Mouse (Mus musculus) MEL (cell line): Measurements from ENCODE around the gene Dhodh. TPM values are rescaled to one million over a fixed set of nuclear protein-coding genes. Genes with fewer than 3 reads are reported as not detected.

Experiments
- DNase-seq: peaks from one replicate; pipeline ENCODE4 v3.0.0; 2011; ENCODE audit warnings: low read depth, low spot score
- H3K27ac ChIP-seq: 2 replicates; pipeline ENCODE4 v1.5.1; 2012; ENCODE audit warnings: low read depth, mild to moderate bottlenecking, control low read depth, low read length, moderate library complexity; ENCODE audit not compliant: control insufficient read depth
- H3K27me3 ChIP-seq, 2 experiments: fragments of 150-350 bp in 1 of 2; sonication (generic) in 1 of 2; 2 replicates each; pipeline ENCODE4 v1.6.1; 2012; ENCODE audit warnings: low read length in 2 of 2, mild to moderate bottlenecking in 2 of 2, improper control_type of control experiment in 1 of 2, moderate library complexity in 1 of 2; ENCODE audit not compliant: insufficient read depth in 2 of 2, control insufficient read depth in 1 of 2
- H3K36me3 ChIP-seq, 2 experiments: 2 replicates each; pipeline ENCODE4 v1.6.1; 2012 to 2014; ENCODE audit warnings: low read length in 2 of 2, improper control_type of control experiment in 1 of 2, inconsistent platforms in 1 of 2, mild to moderate bottlenecking in 1 of 2; ENCODE audit not compliant: insufficient read depth in 2 of 2, control insufficient read depth in 1 of 2
- H3K4me1 ChIP-seq, 2 experiments: fragments of 150-350 bp in 1 of 2; sonication (generic) in 1 of 2; 2 replicates each; pipeline ENCODE4 v1.6.1; 2012; ENCODE audit warnings: low read length in 2 of 2, improper control_type of control experiment in 1 of 2, mild to moderate bottlenecking in 1 of 2; ENCODE audit not compliant: insufficient read depth in 2 of 2, control insufficient read depth in 1 of 2
- H3K4me3 ChIP-seq, 2 experiments: fragments of 150-350 bp in 1 of 2; sonication (generic) in 1 of 2; 2 replicates each; pipeline ENCODE4 v1.5.1; 2012; ENCODE audit warnings: low read depth in 2 of 2, low read length in 2 of 2, mild to moderate bottlenecking in 2 of 2, moderate library complexity in 2 of 2, control low read depth in 1 of 2, improper control_type of control experiment in 1 of 2; ENCODE audit not compliant: control insufficient read depth in 1 of 2, insufficient read depth in 1 of 2
- H3K79me2 ChIP-seq: 2 replicates; pipeline ENCODE4 v1.6.1; 2012; ENCODE audit warnings: mild to moderate bottlenecking, low read length, moderate library complexity; ENCODE audit not compliant: control insufficient read depth, poor library complexity, insufficient read depth
- H3K9ac ChIP-seq: 2 replicates; pipeline ENCODE4 v1.6.1; 2012; ENCODE audit warnings: low read depth, mild to moderate bottlenecking, control low read depth, low read length, moderate library complexity; ENCODE audit not compliant: control insufficient read depth, poor library complexity, severe bottlenecking
- H3K9me3 ChIP-seq: fragments of 150-350 bp; sonication (generic); replicated peaks from 2 replicates; pipeline ENCODE4 v1.6.1; 2012; ENCODE audit warnings: mild to moderate bottlenecking, low read length, improper control_type of control experiment, moderate library complexity; ENCODE audit not compliant: insufficient read depth
- BHLHE40 ChIP-seq: IDR thresholded peaks from 2 replicates; pipeline ENCODE4 v1.6.1; 2012; ENCODE audit warnings: low read depth, mild to moderate bottlenecking, inconsistent platforms, low read length, improper control_type of control experiment, borderline replicate concordance
- CHD1 ChIP-seq: IDR thresholded peaks from 2 replicates; pipeline ENCODE4 v1.6.1; 2012; ENCODE audit warnings: low read depth, mild to moderate bottlenecking, inconsistent platforms, low read length, improper control_type of control experiment
- CHD2 ChIP-seq: IDR thresholded peaks from 2 replicates; pipeline ENCODE4 v1.6.1; 2011; ENCODE audit warnings: low read length, improper control_type of control experiment
- E2F4 ChIP-seq: IDR thresholded peaks from 2 replicates; pipeline ENCODE4 v1.6.1; 2011; ENCODE audit warnings: low read depth, low read length, improper control_type of control experiment, borderline replicate concordance
- ELF1 ChIP-seq: IDR thresholded peaks from 2 replicates; pipeline ENCODE4 v1.6.1; 2014; ENCODE audit warnings: low read depth, mild to moderate bottlenecking, inconsistent platforms, low read length, improper control_type of control experiment, moderate library complexity
- ETS1 ChIP-seq: IDR thresholded peaks from 2 replicates; pipeline ENCODE4 v1.6.1; 2012; ENCODE audit warnings: low read depth, mild to moderate bottlenecking, inconsistent platforms, low read length, improper control_type of control experiment, moderate library complexity
- GABPA ChIP-seq: IDR thresholded peaks from 2 replicates; pipeline ENCODE4 v1.6.1; 2012; ENCODE audit warnings: low read depth, mild to moderate bottlenecking, inconsistent platforms, low read length, improper control_type of control experiment, moderate library complexity
- GATA1 ChIP-seq: IDR thresholded peaks from 2 replicates; pipeline ENCODE4 v1.6.1; 2011; ENCODE audit warnings: low read depth, low read length, improper control_type of control experiment
- KAT2A ChIP-seq: conservative IDR thresholded peaks from 2 replicates; pipeline ENCODE4 v1.6.1; 2012; ENCODE audit warnings: low read depth, low read length, improper control_type of control experiment, inconsistent platforms
- MAFK ChIP-seq: IDR thresholded peaks from 2 replicates; pipeline ENCODE4 v1.6.1; 2011; ENCODE audit warnings: low read depth, mild to moderate bottlenecking, low read length, improper control_type of control experiment, borderline replicate concordance
- MAX ChIP-seq: IDR thresholded peaks from 2 replicates; pipeline ENCODE4 v1.6.1; 2011; ENCODE audit warnings: low read length, improper control_type of control experiment
- MAZ ChIP-seq: IDR thresholded peaks from 2 replicates; pipeline ENCODE4 v1.6.1; 2012; ENCODE audit warnings: low read depth, mild to moderate bottlenecking, inconsistent platforms, low read length, improper control_type of control experiment
- MEF2A ChIP-seq: IDR thresholded peaks from 2 replicates; pipeline ENCODE4 v1.6.1; 2014; ENCODE audit warnings: low read depth, mild to moderate bottlenecking, inconsistent platforms, low read length, improper control_type of control experiment; ENCODE audit not compliant: poor library complexity, insufficient replicate concordance, severe bottlenecking; ENCODE audit errors: extremely low read depth
- NELFE ChIP-seq: IDR thresholded peaks from 2 replicates; pipeline ENCODE4 v1.6.1; 2011; ENCODE audit warnings: low read depth, low read length, improper control_type of control experiment
- SMC3 ChIP-seq: IDR thresholded peaks from 2 replicates; pipeline ENCODE4 v1.6.1; 2011; ENCODE audit warnings: low read depth, low read length, improper control_type of control experiment
- UBTF ChIP-seq: IDR thresholded peaks from 2 replicates; pipeline ENCODE4 v1.6.1; 2012; ENCODE audit warnings: low read depth, mild to moderate bottlenecking, inconsistent platforms, low read length, improper control_type of control experiment, moderate library complexity, borderline replicate concordance; ENCODE audit not compliant: insufficient read depth
- USF1 ChIP-seq: IDR thresholded peaks from 2 replicates; pipeline ENCODE4 v1.6.1; 2014; ENCODE audit warnings: low read depth, mild to moderate bottlenecking, inconsistent platforms, low read length, improper control_type of control experiment, moderate library complexity
- polyA plus RNA-seq, 2 experiments: library from polyadenylated mRNA; stranded (reverse) in 1 of 2; unstranded in 1 of 2; fragments of >175 nt in 1 of 2; fragments of >200 nt in 1 of 2; gene quantifications; 2 replicates each; pipeline versions ENCODE4 v1.2.1 to v1.2.4; 2012; ENCODE audit warnings: low replicate concordance in 2 of 2, low read depth in 1 of 2; ENCODE audit not compliant: insufficient read length in 2 of 2, insufficient read depth in 1 of 2, missing spikeins in 1 of 2
- total RNA-seq: library from RNA; depleted of rRNA; stranded (reverse); fragments of 300-350 nt; gene quantifications from 2 replicates; pipeline ENCODE4 v1.2.3, GENCODE M21; 2012

Dhodh gene
- total and polyA plus RNA-seq, 3 experiments: 28.3 to 52.5 TPM; not detected in 1

DNA sequence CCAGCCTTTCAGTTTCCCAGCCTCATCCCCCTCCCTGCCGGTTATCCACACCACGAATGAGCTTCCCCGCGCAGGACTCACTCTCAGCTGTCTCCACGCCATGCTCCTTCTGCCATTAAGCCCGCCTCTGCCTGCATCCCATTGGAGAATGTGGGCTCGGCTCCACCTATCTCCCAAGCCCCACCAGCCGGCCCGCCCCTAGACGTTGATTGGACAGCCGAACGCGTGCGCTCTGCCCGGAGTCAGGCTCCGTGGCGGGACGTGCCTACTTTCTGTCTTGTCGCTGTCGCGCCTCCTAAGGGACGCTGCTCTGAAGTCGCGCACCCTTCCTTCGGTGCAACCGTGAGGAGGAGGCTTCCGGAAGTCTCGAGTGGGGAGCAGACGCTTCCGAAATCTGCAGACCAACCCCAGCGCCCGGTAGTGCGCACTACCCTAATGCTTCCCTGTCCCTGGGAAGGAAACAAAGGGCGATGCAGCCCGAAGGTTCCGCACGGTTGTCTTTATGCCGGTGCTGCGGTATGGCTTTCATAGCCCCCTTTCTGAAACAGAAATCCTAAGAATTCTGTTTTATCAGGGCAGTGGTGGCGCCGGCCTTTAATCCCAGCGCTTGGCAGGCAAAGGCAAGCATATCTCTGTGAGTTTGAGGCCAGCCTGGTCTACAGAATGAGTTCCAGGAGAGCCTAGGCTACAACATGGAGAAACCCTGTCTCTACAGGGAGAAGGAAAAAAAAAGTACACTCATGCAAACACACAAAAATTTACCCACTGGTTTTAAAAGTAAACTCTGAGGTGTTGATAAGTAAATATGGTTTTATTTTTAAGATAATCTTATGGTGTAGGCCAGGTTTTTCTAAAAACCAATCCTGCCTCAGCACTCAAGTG, at the start of gene Dhodh (continued):
- TF ChIP-seq UBTF (no peak), KAT2A (peak; percentile 50; the same call in 1 of the 2 replicates)

- H3K79me2 ChIP-seq: no peaks in the 10 kb centered on the region
- no peak overlapping the region for H3K9ac ChIP-seq
- no peak for TF ChIP-seq MAZ
- no peaks in the 10 kb centered on the region for H3K36me3 ChIP-seq
- no peak overlapping the region for H3K4me3 ChIP-seq
- no peaks in the 10 kb centered on the region for H3K9me3 ChIP-seq
- DNase-seq: no peak
- H3K27ac ChIP-seq: no peak overlapping the region
- H3K27me3 ChIP-seq: no peaks in the 10 kb centered on the region
- H3K4me1 ChIP-seq: no peaks in the 10 kb centered on the region
Measured at GRCm38 (mm10) chr8:109656860-109657259, 48.4 kb upstream of the Dhodh start.

- DNase-seq: no peak
- H3K27ac ChIP-seq: no peak overlapping the region
- H3K9me3 ChIP-seq: no peaks in the 10 kb centered on the region
- H3K79me2 ChIP-seq: no peaks in the 10 kb centered on the region
- no peak overlapping the region for H3K9ac ChIP-seq
- no peaks in the 10 kb centered on the region for H3K4me1 ChIP-seq
- no peak for TF ChIP-seq SMC3
- TF ChIP-seq MAX: no peak
- TF ChIP-seq NELFE: no peak
- no peak for TF ChIP-seq GATA1
- TF ChIP-seq MAZ: no peak
- TF ChIP-seq BHLHE40: no peak
- no peak for TF ChIP-seq GABPA
- TF ChIP-seq ETS1: no peak
- TF ChIP-seq MAFK: no peak
- TF ChIP-seq CHD1: no peak
- TF ChIP-seq CHD2: no peak
- no peak for TF ChIP-seq USF1
- TF ChIP-seq MEF2A: no peak
- TF ChIP-seq ELF1: no peak
- TF ChIP-seq E2F4: no peak
- H3K36me3 ChIP-seq: no peaks in the 10 kb centered on the region
- no peak overlapping the region for H3K4me3 ChIP-seq
- H3K27me3 ChIP-seq: no peaks in the 10 kb centered on the region
Measured at GRCm38 (mm10) chr8:109650801-109651200, 42.3 kb upstream of the Dhodh start.
